Mouse (Mus musculus) forebrain, embryonic 16.5 days (tissue): ENCODE results near the gene Atxn7l3b. TPM values are rescaled to one million over a fixed set of nuclear protein-coding genes. Genes with fewer than 3 reads are reported as not detected.

Source experiments
- ATAC-seq: fragments of 200-750 bp; cut with Nextera tagmentation; 2 replicates; pipeline ENCODE4 v1.8.0; 2017; ENCODE audit warnings: mild to moderate bottlenecking, moderate library complexity
- H3K27ac ChIP-seq: fragments of 300-500 bp; sonication (generic); 2 replicates; pipeline ENCODE4 v1.5.1; 2014; ENCODE audit warnings: low read length, control low read depth
- H3K27me3 ChIP-seq: fragments of 300-500 bp; sonication (generic); replicated peaks from 2 replicates; pipeline ENCODE4 v1.6.1; 2014; ENCODE audit warnings: low read length; ENCODE audit not compliant: control insufficient read depth, insufficient read depth
- H3K36me3 ChIP-seq: fragments of 300-500 bp; sonication (generic); 2 replicates; pipeline ENCODE4 v1.6.1; 2014; ENCODE audit not compliant: control insufficient read depth, insufficient read depth
- H3K4me1 ChIP-seq: fragments of 300-500 bp; sonication (generic); replicated peaks from 2 replicates; pipeline ENCODE4 v1.6.1; 2014; ENCODE audit warnings: low read length; ENCODE audit not compliant: control insufficient read depth, insufficient read depth
- H3K4me2 ChIP-seq: fragments of 300-500 bp; sonication (generic); 2 replicates; pipeline ENCODE4 v1.6.1; 2014; ENCODE audit warnings: mild to moderate bottlenecking, low read length, control low read depth
- H3K4me3 ChIP-seq: fragments of 300-500 bp; sonication (generic); replicated peaks from 2 replicates; pipeline ENCODE4 v1.5.1; 2014; ENCODE audit warnings: mild to moderate bottlenecking, low read length, control low read depth
- H3K9ac ChIP-seq: fragments of 300-500 bp; sonication (generic); replicated peaks from 2 replicates; pipeline ENCODE4 v1.6.1; 2014; ENCODE audit warnings: low read depth, low read length, control low read depth
- H3K9me3 ChIP-seq: fragments of 300-500 bp; sonication (generic); 2 replicates; pipeline ENCODE4 v1.6.1; 2016; ENCODE audit warnings: low read length; ENCODE audit not compliant: control insufficient read depth
- WGBS: fragments of 180-500 bp; shearing (Covaris S2); extraction: QIAGEN DNeasy Blood & Tissue Kit; methylation state at CpG from one replicate; pipeline ENCODE4 v1.1.7; 2014; 5-methylcytosine and 5-hydroxymethylcytosine counted together
- polyA plus RNA-seq: library from polyadenylated mRNA; unstranded; fragments of >200 nt; fragmentation: Nextera tagmentation; extraction: Ambion mirVana; gene quantifications from 2 replicates; pipeline ENCODE4 v1.2.1, GENCODE M21; 2015

Gene Atxn7l3b
- polyA plus RNA-seq, 1 experiment from 2014 or later = 349 TPM

DNA sequence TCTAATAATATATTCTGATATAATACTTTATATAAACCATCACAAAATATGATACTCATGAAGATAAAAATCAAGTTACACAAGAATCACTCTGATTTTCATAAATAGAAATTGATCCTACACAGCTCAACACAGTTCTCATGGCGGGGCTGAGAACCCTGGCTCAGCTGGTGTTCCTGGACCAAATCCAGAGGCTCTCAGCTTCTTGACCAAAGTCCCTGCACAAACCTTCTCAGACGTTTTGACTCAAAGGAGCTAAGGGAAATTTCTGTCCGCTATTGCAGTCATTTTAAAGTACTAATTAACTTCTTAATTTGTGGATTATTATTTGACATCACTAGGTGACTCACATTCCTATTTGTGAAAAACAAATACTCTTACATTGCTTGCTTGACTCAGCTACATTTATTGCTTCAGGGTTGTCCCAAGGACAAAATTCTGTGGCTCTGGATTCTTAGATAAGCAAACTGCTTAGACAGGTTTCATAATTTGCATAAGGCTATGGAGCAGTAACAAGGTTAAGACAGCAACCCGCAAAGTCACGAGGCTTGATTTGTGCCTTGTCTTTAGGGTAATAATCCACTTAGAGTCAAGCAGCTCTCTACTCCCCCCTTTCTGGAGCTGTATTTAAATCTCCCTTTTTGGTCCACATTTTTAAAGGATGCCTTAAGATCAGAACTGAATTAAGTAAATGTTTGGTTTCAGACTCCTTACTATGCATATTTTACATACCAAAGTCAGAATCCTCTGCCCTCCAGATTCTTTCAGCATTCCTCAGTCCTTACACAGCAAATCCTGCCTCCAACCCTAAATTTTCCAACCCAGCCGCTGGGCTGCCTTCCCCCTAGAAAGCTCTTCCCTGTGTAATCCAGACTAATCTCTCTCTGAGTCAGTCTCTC is 45.8 kb downstream of the Atxn7l3b start:
- no peaks in the 10 kb centered on the region for H3K9me3 ChIP-seq
- no peak overlapping the region for H3K27ac ChIP-seq
- no peaks in the 10 kb centered on the region for H3K27me3 ChIP-seq
- WGBS = 27% methylated on average over 6 of the region's 6 CpGs
- no peak for ATAC-seq
- H3K9ac ChIP-seq = no peak overlapping the region
- no peak overlapping the region for H3K4me2 ChIP-seq
- no peaks in the 10 kb centered on the region for H3K4me1 ChIP-seq
- H3K36me3 ChIP-seq = no peaks in the 10 kb centered on the region
- no peak overlapping the region for H3K4me3 ChIP-seq

GRCm38 (mm10) chr10:112882149-112882548 is 46.7 kb downstream of the Atxn7l3b start:
- Histone ChIP-seq H3K4me1 (no peaks in the 10 kb centered on the region), H3K9me3 (no peaks in the 10 kb centered on the region), H3K4me2 (no peak overlapping the region), H3K9ac (no peak overlapping the region), H3K27me3 (no peaks in the 10 kb centered on the region), H3K4me3 (no peak overlapping the region), H3K36me3 (no peaks in the 10 kb centered on the region), H3K27ac (no peak overlapping the region)
- ATAC-seq = no peak
- 89% methylated on average over 3 of the region's 3 CpGs for WGBS

GRCm38 (mm10) chr10:112876655-112877393 is 52.0 kb downstream of the Atxn7l3b start:
- H3K27ac ChIP-seq = no peak overlapping the region

More at GRCm38 (mm10) chr10:112876655-112877393, 52.0 kb downstream of the Atxn7l3b start:
- WGBS = 27% methylated on average over 1 of the region's 1 CpGs
- H3K36me3 ChIP-seq = no peaks in the 10 kb centered on the region
- no peak overlapping the region for H3K9ac ChIP-seq
- H3K9me3 ChIP-seq = no peaks in the 10 kb centered on the region
- no peak overlapping the region for H3K4me3 ChIP-seq
- H3K4me2 ChIP-seq = no peak overlapping the region
- peak; percentile 28; the same call in 1 of the 2 replicates for ATAC-seq
- H3K4me1 ChIP-seq = no peaks in the 10 kb centered on the region
- no peaks in the 10 kb centered on the region for H3K27me3 ChIP-seq
